In the genomic region with DNA sequence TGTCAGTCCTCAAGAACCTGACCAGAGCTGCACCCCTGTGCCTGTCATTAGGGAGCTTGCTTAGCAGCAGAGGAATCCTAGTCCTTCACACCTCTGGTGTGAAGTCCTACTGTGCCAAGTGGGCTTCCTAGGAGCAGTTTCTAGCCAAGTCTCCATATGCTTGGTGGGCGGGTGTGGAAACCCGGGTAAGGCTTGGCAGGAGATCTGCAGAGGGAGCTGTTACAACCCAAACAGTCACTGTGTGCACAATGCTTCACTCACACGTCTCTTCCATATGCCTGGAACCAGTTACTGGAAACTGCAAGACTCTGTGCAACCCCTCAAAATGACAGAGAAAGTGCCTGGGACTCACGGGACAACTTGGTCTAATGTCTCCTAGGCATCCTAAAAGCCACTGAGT, we compare ENCODE assay signal across 10 mouse cellular contexts. TPM values are rescaled to one million over a fixed set of nuclear protein-coding genes. Genes with fewer than 3 reads are reported as not detected.
DNase-seq lines count a peak whose midpoint lies in the region; ATAC-seq lines count a peak whose summit lies in the region.
"Had no signal": no experiment of that assay in that cellular context is flagged by ENCODE, and none has a peak within 500 bp of the region (broad histone marks: within the 10 kb centered on the region; RNA-seq: fewer than 3 reads in every experiment).

No protein-coding gene starts in this region.

- H3K27me3 ChIP-seq in hindbrain, embryonic 14.5 days (ENCODE audit: control insufficient read depth, insufficient read depth, low read length) = no peaks in the 10 kb centered on the region
- H3K27me3 ChIP-seq: heart, embryonic 13.5 days had no signal

- ATAC-seq in hindbrain, embryonic 14.5 days (ENCODE audit: low FRiP score) = no peak

- no peaks in the 10 kb centered on the region for H3K4me1 ChIP-seq in hindbrain, embryonic 14.5 days (replicated peaks; ENCODE audit: control insufficient read depth, insufficient read depth, low read length)
- H3K4me1 ChIP-seq: embryonic facial prominence, embryonic 15.5 days had no signal

- H3K4me2 ChIP-seq in hindbrain, embryonic 14.5 days (replicated peaks) = no peak overlapping the region
- H3K4me2 ChIP-seq: embryonic facial prominence, embryonic 15.5 days had no signal

- WGBS in hindbrain, embryonic 14.5 days = 61% methylated on average over 4 of the region's 4 CpGs

- peak; percentile 38 for DNase-seq in lung, postnatal 10 days
- DNase-seq in lung, adult 18-20 months = no peak
- peak; percentile 83 to 93 for DNase-seq in layer of hippocampus, adult 18-20 months (ENCODE audit: low spot score in 2 of 2)
- peak; percentile 17 for DNase-seq in left cerebral cortex, postnatal 4 days
- no peak for DNase-seq in gastrocnemius, postnatal 25 days
- no peak for DNase-seq in ovary, postnatal 10 days (ENCODE audit: low spot score)
- no peak for DNase-seq in hindbrain, embryonic 14.5 days (ENCODE audit: low spot score)
- DNase-seq: thymus, postnatal 4 days had no signal

- intact Hi-C loops in left cerebral cortex, postnatal 4 days (cut with DNase I) = no loop called here

- H3K9ac ChIP-seq in hindbrain, embryonic 14.5 days = no peak overlapping the region
- H3K9ac ChIP-seq: embryonic facial prominence, embryonic 15.5 days had no signal

- no peak overlapping the region for H3K27ac ChIP-seq in hindbrain, embryonic 14.5 days
- H3K27ac ChIP-seq: embryonic facial prominence, embryonic 15.5 days had no signal

- H3K4me3 ChIP-seq in hindbrain, embryonic 14.5 days (replicated peaks; ENCODE audit: low read length) = no peak overlapping the region
- H3K4me3 ChIP-seq: embryonic facial prominence, embryonic 15.5 days; heart, embryonic 13.5 days had no signal

- no peaks in the 10 kb centered on the region for H3K36me3 ChIP-seq in hindbrain, embryonic 14.5 days (replicated peaks; ENCODE audit: control insufficient read depth, insufficient read depth)
- H3K36me3 ChIP-seq: embryonic facial prominence, embryonic 15.5 days; heart, embryonic 13.5 days had no signal

- H3K9me3 ChIP-seq in hindbrain, embryonic 14.5 days (ENCODE audit: control insufficient read depth, low read length) = no peaks in the 10 kb centered on the region
- H3K9me3 ChIP-seq: embryonic facial prominence, embryonic 15.5 days; heart, embryonic 13.5 days had no signal

RNA-seq across cellular contexts. Expression of a gene that starts 33.5 kb away (rescaled TPM):
- total RNA-seq in layer of hippocampus, adult 18-20 months (2021) = 100 to 1,000 TPM; 126 to 129 TPM
- total RNA-seq in left cerebral cortex, postnatal 4 days (2021) = 100 to 1,000 TPM; 109 to 111 TPM
- total RNA-seq in gastrocnemius, postnatal 25 days (2021) = 10 to 100 TPM in 1 of 2 experiments, 1 to 10 TPM in 1; 5.6 to 11.5 TPM
- 50.7 and 56.3 TPM in 2 replicates for polyA plus RNA-seq in hindbrain, embryonic 14.5 days (2014; fragmentation: Nextera tagmentation; extraction: Ambion mirVana)

Comparison
In these comparisons a context has a peak if more than half of its experiments do, and no peak if none do; other contexts are left out.
1. DNase-seq: peak in lung, postnatal 10 days (single experiment), layer of hippocampus, adult 18-20 months (2 of 2) and left cerebral cortex, postnatal 4 days (single experiment); none in lung, adult 18-20 months (0 of 2), gastrocnemius, postnatal 25 days (single experiment), ovary, postnatal 10 days (single experiment) and hindbrain, embryonic 14.5 days (single experiment).
2. RNA of a gene that starts 33.5 kb away (total RNA-seq): 126 to 129 TPM in layer of hippocampus, adult 18-20 months and 109 to 111 TPM in left cerebral cortex, postnatal 4 days; 5.6 to 11.5 TPM in gastrocnemius, postnatal 25 days; every median in the first group is over 4 times any median in the second.